Mouse (Mus musculus) fat pad, adult 2 months (tissue): Measurements from ENCODE around the gene Ppp1r16b.

Experiments used
- DNase-seq: peaks from one replicate; pipeline ENCODE4 v3.0.0-alpha.2; 2011; ENCODE audit warnings: low read depth, low spot score; ENCODE audit errors: extremely low read depth

Gene Ppp1r16b

DNA sequence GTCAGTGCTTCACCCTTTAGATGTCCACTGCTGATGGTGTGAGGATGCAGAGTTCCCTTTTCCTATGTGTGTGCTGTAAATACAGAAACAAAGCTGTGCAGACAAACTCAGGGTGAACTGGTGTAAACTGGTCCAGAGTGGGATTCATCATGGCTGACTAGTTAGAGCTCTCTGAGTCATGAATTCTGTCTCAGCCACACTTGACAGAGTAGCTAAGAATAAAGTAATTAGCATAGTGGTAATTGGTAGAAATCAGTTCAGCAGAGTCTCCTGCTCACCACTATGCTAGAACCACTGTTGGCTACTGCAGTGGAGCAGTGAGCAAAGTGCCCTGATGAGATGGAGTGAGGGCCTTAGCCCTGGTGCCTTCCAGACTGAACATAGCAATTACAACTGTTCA lies 150.5 kb downstream of the Ppp1r16b start:
- no peak for DNase-seq
